Mouse (Mus musculus) liver, postnatal 0 days (tissue): ENCODE data around the gene Gm20604.

Experiments
- CTCF ChIP-seq: sonication (generic); IDR thresholded peaks from 2 replicates; pipeline ENCODE4 v1.5.1; 2016; ENCODE audit warnings: antibody characterized with exemption, low read depth
- EP300 ChIP-seq: IDR thresholded peaks from 2 replicates; pipeline ENCODE4 v1.6.1; 2016; ENCODE audit warnings: antibody characterized with exemption, low read depth, mild to moderate bottlenecking

- TF ChIP-seq CTCF (no peak), EP300 (no peak)
Measured at GRCm38 (mm10) chr12:102705906-102706640, 52.4 kb downstream of the Gm20604 start.
